Mouse (Mus musculus): ENCODE results near the gene Sla2.

- no peak for TF ChIP-seq CTCF (IDR thresholded peaks at IDR 0.05; ENCODE audit: insufficient read depth, low read depth, low read length)
- no peak for TF ChIP-seq POLR2A (IDR thresholded peaks at IDR 0.05; ENCODE audit: insufficient read depth, low read depth, low read length)
Measured at GRCm38 (mm10) chr2:156863487-156864160, 23.4 kb downstream of the Sla2 start.
